Mouse (Mus musculus) layer of hippocampus, postnatal 36 days (tissue): ENCODE results near the gene Dgkh. TPM values are rescaled to one million over a fixed set of nuclear protein-coding genes. Genes with fewer than 3 reads are reported as not detected.

ENCODE experiments used
- DNase-seq, 2 experiments: peaks; one replicate each; pipeline ENCODE4 v3.0.0; 2022
- total RNA-seq, 2 experiments: library from RNA; stranded (reverse); gene quantifications; 2 replicates each; pipeline ENCODE4 v1.2.3; 2021

Dgkh gene
- total RNA-seq, 2 experiments from 2014 or later: 98.9 to 121 TPM

DNA sequence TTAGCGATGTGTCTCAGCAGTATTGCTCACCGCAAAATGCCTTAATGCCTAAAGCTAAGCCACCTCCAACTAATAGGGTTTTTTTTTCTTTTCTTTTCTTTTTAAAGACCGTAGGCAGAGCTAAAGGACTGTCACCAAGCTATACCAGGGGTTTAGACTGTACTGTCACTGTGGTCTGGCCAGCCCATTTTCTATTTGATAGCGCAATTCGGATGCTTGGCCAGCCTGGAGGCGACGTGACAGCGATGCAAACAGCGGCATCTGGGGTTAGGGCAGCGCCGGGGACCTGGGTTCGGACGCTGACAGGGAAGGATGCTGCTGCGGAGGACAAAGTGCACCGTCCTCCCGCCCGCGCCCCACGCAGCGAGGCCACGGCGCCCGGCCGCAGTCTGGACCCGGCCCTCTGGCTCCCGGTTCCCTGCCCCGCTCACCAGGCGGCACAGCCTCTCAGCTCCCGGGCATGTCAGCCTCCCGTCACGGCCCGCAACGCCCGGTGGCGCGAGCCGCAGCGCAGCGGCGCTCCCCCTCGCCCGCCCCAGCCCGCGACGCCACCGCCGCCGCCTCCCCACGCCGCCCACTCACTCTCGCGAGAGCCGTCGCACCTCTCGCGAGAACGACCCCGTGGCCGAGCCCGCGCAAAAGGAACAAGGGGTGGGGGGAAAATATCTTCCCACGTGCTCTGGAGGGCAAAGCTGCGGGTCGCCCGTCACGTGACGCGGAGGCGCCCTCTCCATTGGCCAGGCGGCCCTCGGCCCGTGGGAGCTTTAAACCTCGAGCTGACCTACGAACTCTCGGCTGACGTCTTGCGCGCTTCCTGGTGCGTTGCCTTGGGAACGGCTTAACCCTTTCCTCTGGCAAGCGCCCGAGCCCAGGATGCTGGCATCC lies 196.1 kb downstream of the Dgkh start, which contains the start of gene Akap11:
Gene Akap11, minus strand, starts transcription at position 528 of the 885 bp plus-strand sequence.
- DNase-seq: peak; percentile 93 to 94

DNA sequence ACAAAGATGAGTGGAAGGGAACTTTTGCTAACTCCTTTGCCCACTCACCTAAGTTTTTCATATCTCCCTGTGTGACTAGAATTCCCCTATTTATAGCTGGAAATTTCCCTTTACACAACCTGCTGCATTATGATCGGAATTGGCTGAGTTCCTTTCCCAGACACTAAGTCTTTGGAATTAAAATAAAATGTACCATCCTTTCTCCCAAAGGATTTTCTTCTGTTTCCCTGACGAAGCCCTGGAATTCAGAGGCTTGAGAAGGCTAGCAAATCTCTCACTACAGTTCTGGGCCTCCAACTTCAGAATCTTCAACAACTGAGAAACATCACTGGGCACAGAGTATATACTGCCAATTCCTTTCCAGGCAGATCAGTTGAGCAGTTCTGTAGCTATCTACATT lies 197.2 kb downstream of the Dgkh start:
- no peak for DNase-seq

DNA sequence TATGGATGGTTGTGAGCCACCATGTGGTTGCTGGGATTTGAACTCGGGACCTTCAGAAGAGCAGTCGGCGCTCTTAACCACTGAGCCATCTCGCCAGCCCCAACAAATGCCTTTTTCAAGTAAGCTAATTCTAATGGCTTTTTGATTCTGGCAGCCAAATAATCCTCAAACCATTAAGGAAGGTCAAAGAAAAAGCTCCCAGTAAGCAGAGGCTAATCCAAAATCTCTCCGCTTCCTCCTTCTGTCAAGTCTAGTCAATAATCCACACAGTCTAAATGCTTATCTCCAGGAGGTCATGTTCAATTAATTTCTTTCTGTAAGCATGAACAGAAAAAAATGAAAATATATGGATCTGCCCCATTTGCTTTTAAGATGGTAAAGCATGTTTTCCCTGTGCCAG lies 197.9 kb downstream of the Dgkh start:
- no peak for DNase-seq

DNA sequence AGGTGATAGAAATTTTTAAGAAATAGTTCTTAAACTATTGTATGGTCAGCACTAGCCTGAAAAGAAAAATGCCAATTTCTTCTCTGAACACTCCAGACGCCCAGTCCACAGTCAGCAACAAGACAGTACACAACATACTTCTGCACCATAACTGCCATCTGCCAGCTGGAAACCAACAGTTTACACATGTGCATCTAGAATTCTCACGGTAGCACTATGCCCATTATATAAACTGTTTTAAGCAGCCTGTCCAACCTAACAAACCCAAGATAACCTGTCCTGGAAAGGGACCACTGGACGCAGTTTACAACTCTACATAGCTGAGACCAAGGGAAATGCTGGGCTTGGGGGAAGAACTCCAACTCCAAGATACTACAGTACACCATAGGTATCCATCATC lies 198.9 kb downstream of the Dgkh start:
- DNase-seq: no peak

DNA sequence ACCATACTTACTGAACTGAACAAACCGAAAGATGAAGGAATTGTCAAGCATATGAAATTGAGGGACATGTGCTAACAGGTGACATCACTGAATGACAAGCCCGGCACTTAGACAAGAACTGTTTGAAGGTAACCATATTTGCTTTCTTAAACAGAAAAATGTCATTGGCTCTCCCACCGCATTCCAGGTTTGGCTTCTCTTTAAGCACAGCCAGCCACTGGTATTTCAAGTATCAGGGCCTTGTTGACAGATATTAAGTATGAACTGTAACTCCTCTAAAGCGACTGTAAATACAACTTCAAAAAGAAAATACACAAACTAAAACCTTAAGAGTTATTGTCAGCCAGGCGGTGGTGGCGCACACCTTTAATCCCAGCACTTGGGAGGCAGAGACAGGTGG lies 200.2 kb downstream of the Dgkh start:
- DNase-seq: no peak

DNA sequence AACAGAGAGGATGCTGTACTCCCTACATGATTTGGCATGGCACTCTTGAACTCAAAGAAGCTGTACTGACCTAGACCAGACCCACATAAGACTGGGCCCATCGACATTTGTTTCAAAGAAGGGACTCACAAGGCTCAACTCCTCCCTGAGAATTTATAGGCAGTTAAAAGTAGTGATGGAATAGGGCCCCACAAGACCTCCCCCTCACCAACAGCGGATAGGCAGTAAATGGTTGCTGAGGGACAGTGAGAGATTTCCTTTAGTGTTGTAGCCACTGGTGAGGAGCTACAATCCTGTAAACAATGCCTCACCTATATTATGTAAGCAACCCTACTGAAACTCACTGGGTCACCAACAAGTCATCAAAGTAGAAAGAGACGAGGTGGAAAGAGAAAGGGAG lies 202.3 kb downstream of the Dgkh start:
- DNase-seq: no peak

DNA sequence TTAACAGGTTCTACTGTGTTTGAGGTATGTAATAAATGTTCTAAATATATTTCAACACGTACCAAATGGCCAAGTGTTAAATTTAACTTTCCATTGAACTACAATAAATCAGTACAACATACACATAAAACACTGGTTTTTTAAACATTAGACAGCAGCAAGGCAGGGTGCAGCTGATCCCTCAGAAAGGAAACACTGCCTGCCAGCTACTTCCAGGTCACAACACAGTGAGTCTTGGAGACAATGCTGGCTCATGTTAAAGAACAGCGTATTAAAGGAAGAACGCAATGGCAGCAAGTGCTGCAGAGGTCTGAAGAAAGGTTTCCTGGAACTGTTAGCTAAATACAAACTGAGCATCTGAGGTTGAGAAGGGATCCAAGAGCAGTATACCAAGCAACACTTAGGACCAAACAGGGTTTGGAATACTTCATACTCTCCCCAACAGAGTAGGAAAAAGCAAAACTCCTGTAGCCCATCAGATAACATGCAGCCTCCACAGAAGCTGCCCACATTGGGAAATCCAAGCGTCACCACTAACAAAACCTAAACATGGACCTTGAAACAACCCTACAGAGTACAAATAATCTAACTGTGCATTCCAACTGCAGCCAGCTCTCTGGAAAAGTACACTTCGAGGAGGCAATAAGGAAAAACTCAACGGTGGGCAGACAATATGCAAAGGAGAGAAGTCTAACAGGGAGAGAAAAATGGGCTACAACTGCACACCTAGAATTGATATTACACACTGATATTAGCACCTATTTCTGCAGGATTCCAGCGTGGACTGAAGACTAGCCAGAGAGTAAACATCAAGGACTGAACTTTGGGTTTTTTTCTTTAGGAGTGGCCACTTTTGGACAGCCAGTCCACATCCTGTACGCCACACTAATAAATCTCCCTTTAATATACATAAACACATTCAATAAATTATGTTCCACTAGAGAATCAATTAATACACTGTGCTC lies 203.8 kb downstream of the Dgkh start:
- no peak for DNase-seq

DNA sequence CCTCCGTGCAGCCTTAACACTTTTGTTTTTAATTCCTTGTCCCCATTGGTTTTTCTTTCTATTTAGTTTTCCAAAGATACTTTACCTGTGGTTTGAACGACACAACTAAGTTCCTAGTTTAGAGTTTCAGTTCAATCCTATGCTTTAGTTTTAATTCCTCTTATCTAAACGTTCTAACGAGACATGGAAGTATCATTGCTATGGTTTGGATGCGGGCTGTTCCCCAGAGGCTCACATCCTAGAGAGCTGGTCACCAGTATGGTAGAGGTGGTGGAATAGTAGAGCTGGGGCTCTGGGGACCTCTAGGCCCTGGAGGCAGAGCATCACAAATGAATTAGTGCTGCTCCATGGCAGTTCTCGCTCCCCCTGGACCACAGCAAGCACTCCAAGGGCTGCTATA lies 205.7 kb downstream of the Dgkh start:
- no peak for DNase-seq

DNA sequence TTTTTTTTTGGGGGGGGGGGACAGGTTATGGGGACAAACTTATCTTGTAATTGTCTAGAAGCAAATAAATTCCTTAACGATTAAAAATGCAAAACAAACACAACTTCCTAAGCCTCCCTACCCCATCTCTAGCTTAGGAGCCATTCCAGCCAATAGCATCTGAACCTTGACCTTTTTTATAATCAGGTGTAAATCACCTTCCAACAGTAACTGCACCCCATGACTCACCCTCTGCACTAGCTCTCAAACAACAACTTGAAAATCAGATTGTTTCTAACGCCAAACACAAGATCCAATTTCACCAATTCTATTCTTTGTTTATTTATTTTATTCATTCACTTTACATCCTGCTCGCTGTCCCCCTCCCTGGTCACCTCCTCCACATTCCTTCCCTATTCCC lies 206.1 kb downstream of the Dgkh start:
- no peak for DNase-seq

DNA sequence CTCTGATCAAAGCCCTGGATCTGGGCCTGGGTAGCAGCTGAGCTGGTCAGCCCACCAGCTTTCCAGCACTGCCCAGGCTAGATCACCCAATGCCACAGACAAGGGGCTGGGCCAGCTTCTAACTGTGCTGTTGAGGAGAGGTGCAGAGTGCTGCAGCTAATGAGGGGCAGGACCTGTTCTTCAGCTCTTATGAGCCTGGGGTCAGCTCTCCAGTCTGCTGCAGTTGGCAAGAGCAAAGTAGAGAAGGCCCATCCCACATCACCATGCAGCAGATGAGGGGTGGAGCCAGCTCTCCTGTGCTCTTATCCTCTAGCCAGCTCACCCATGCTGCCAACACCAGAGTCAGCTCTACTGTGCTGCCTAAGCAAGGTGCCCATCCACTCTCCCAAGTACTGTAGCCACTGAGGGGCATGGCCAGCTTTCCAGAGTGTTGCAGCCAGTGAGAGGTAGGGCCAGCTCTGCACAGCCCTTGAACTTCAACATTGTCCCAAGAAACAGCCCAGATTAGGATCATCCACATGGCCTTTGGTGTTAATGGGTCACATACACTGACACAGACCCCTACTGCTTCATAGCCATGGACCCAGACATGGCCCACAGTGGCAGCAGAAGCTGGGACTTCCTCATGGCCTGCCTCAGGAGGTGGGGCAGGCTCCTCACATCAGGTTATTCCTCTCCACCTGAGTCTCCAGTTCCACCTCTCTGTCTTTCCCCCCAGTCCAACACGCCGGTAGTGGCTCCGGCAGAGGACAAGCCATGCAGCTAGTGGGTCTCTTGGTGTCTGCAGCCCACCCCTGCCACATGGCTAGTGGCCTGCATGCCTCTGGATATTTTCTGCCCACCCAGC lies 206.7 kb downstream of the Dgkh start:
- DNase-seq: no peak

DNA sequence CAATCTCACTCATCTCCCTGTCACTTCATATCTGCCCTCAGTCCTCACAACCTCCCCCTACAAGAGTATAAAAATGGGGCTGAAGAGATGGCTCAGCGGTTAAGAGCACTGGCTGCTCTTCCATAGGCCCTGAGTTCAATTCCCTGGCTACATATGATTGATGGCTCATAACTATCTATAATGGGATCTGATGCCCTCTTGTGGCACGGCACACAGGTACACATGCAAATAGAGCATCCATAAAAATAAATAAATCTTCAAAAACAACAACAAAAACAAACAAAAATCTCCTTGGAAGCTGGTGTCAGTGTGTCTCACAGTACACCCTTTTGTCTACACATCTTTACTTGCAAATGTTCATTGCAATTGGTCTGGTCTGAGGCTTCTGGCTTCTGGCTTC lies 207.5 kb downstream of the Dgkh start:
- DNase-seq: no peak

DNA sequence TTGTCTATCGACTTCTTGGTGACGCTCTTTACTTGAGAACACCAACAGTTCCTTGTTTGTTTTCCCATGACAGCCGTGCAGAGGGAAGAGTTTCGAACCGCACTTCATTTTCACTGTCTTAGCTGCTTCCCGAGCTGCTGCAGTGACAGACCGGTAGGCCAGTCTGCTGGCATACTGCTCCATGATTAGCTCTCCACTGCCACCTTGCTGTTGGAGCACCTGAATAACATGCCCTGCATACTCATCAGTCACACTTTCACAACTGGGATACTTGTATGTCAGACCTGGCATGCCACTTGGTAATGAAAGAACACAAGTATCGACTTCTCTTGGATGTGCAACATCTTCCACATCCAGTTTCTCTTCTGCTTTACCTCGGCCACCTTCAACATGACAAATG lies 221.9 kb downstream of the Dgkh start:
- no peak for DNase-seq

DNA sequence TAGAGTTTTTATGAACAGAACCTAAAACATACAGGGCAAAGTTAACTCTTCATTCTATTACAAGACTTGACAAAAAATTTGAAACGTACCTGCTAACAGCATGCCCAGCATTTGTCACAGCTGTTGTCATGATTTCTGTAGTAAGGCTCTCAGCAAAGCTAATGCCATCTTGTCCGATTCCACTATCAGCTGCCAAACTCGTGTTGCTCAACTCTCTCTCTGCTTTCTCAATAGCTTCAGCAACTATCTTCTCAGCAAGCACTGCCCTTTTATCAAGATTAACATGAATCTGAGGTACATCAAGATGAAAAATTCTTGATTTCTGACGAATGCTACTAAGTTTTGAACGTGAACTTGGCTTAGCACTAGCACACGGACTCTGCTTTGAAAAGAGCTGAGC lies 222.8 kb downstream of the Dgkh start:
- DNase-seq: no peak

Other genes starting within 250 kb of the Dgkh start
- 100 to 1,000 TPM; 192 to 197 TPM for gene Akap11, start 196.0 kb downstream of the Dgkh start, total RNA-seq
- 10 to 100 TPM; 28.4 to 28.6 TPM for gene Vwa8, start 116.3 kb upstream of the Dgkh start, total RNA-seq